Mouse (Mus musculus) lung, postnatal 0 days (tissue): ENCODE data around the gene Kifc3.
A peak's percentile ranks its signal among the peaks of the same experiment; 100 is the strongest.

Source experiments
- CTCF ChIP-seq: IDR thresholded peaks from 2 replicates; pipeline ENCODE4 v1.5.1; 2016; ENCODE audit warnings: antibody characterized with exemption, mild to moderate bottlenecking
- EP300 ChIP-seq: IDR thresholded peaks from 2 replicates; pipeline ENCODE4 v1.6.1; 2016; ENCODE audit warnings: antibody characterized with exemption, mild to moderate bottlenecking, control low read depth

DNA sequence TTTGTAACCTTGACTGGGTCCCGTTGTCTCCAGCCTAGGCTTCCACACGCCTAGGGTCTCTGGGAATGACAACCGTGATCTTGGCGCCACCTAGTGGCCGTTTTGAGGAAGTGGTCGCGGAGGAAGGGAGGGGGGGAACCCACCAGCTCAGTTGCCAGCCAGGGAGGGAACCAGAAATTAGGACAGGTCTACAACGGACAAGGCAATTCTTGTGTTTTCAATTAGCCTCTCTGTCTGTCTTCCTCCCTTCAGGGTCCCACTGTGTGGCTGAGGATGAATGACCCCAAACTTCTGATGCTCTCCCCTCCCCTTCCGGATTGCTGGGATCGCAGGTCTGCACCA is 1.4 kb upstream of the Kifc3 start:
- TF ChIP-seq CTCF (peak; percentile 98), EP300 (no peak)
